Mouse (Mus musculus) midbrain, embryonic 16.5 days (tissue): Measurements from ENCODE around the gene Psip1. TPM values are rescaled to one million over a fixed set of nuclear protein-coding genes. Genes with fewer than 3 reads are reported as not detected.
"Not testable (repeated sequence)": the region's sequence is repeated elsewhere in the genome, so short reads cannot be mapped to it uniquely, and the experiment has no call there.

ENCODE experiments used
- ATAC-seq: fragments of 200-750 bp; cut with Nextera tagmentation; 2 replicates; pipeline ENCODE4 v1.8.0; 2017; ENCODE audit warnings: moderate TSS enrichment
- H3K27ac ChIP-seq: fragments of 300-500 bp; sonication (generic); 2 replicates; pipeline ENCODE4 v1.5.1; 2014; ENCODE audit warnings: mild to moderate bottlenecking, low read length, mixed read lengths
- H3K27me3 ChIP-seq: fragments of 300-500 bp; sonication (generic); 2 replicates; pipeline ENCODE4 v1.6.1; 2014; ENCODE audit warnings: low read depth, low read length, mixed read lengths; ENCODE audit not compliant: control insufficient read depth, insufficient read depth
- H3K36me3 ChIP-seq: fragments of 300-500 bp; sonication (generic); 2 replicates; pipeline ENCODE4 v1.6.1; 2014; ENCODE audit warnings: mild to moderate bottlenecking, low read length, moderate library complexity, mixed read lengths; ENCODE audit not compliant: control insufficient read depth, insufficient read depth
- H3K4me1 ChIP-seq: fragments of 300-500 bp; sonication (generic); 2 replicates; pipeline ENCODE4 v1.6.1; 2014; ENCODE audit warnings: mild to moderate bottlenecking, low read length, mixed read lengths; ENCODE audit not compliant: control insufficient read depth, insufficient read depth
- H3K4me2 ChIP-seq: fragments of 300-500 bp; sonication (generic); 2 replicates; pipeline ENCODE4 v1.6.1; 2014; ENCODE audit warnings: mild to moderate bottlenecking, low read length, mixed read lengths
- H3K4me3 ChIP-seq: fragments of 300-500 bp; sonication (generic); 2 replicates; pipeline ENCODE4 v1.5.1; 2014; ENCODE audit warnings: low read depth, mild to moderate bottlenecking, low read length, moderate library complexity, mixed read lengths
- H3K9ac ChIP-seq: fragments of 300-500 bp; sonication (generic); 2 replicates; pipeline ENCODE4 v1.6.1; 2014; ENCODE audit warnings: low read depth, low read length, mixed read lengths
- H3K9me3 ChIP-seq: fragments of 300-500 bp; sonication (generic); replicated peaks from 2 replicates; pipeline ENCODE4 v1.6.1; 2014; ENCODE audit warnings: mild to moderate bottlenecking, low read length, mixed read lengths; ENCODE audit not compliant: control insufficient read depth, poor library complexity, severe bottlenecking
- WGBS: fragments of 180-500 bp; shearing (Covaris S2); extraction: QIAGEN DNeasy Blood & Tissue Kit; methylation state at CpG from one replicate; pipeline ENCODE4 v1.1.7; 2014; 5-methylcytosine and 5-hydroxymethylcytosine counted together
- polyA plus RNA-seq: library from polyadenylated mRNA; unstranded; fragments of >200 nt; fragmentation: Nextera tagmentation; extraction: Ambion mirVana; gene quantifications from 2 replicates; pipeline ENCODE4 v1.2.1, GENCODE M21; 2015

Gene Psip1
- polyA plus RNA-seq, 1 experiment from 2014 or later: 284 TPM

DNA sequence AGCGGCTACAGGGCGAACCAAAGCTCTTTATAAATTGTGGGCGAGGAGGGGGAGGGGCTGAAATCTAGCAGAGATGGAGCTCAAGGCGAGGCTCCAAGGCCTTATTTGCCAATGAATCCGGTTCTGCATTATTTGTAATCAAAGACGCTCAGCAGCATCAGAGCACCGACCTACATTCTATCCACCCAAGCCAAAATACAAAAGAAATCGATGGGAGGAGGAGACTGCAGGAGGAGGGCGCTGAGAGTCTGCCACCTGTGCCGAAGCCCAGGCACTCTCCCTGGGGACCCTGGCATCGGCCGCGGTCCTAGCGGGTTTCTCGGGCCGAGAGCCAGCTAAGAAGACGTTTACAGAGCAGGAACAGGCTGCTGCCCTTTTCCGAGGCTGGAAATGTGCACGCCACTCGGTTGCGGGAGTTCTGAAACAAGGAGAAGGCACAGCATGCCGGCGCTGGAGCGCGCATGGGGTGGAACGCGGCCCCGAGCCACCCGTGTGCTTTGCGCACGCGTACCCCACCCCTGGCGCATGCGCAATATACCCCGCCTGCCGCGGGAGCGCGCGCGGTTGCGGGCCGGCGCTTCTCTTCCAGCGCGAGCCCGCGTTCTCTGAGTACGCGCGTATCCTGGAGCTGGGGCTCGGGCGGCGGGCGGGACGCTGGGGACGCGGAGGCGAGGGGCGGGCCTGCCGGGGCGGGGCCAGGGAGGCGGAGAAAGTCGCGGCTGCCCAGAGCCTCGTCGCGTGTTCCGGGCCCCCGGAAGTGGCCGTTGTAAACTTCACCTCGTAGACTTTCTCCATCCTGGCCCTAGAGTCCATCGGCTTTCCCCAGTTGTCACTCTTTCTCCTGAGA is 38.8 kb upstream of the Psip1 start, which contains the start of gene Ccdc171:
Gene Ccdc171, plus strand, starts transcription at position 703 of the 847 bp plus-strand sequence.
- Histone ChIP-seq H3K4me1 (peaks cover 18% of the 10 kb centered on the region), H3K27me3 (no peaks in the 10 kb centered on the region), H3K9me3 (no peaks in the 10 kb centered on the region), H3K4me3 (peak within 1 kb of the TSS; percentile 67), H3K9ac (peak within 1 kb of the TSS; percentile 95), H3K4me2 (peak within 1 kb of the TSS; percentile 71), H3K27ac (peak within 1 kb of the TSS; percentile 100), H3K36me3 (no peaks in the 10 kb centered on the region)
- ATAC-seq: peak; percentile 96
- under 1% methylated on average over 65 of the region's 73 CpGs for WGBS

DNA sequence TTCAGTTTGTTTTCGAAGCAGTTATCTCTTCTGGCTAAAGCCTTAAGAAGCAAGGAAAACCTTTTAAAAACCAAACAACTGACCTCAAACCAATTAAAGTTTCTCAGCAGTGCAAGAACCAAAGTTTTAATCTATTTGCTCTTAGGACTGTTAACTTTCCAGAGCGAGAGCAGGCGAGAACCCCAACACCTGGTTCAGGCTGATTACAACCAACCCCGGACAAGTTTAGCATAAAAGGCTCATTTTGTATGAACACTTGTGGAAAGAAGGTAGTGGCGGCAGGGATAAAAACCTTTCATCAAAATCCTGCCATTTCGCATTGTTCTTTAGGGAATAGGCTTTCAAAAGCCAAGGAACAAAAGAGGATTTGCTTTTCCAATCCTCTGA is 38.2 kb upstream of the Psip1 start:
- peak; percentile 4; the same call in 1 of the 2 replicates for ATAC-seq
- WGBS: 2% methylated on average over 6 of the region's 6 CpGs
- peak overlapping the region; percentile 67 for H3K4me3 ChIP-seq
- no peaks in the 10 kb centered on the region for H3K27me3 ChIP-seq
- H3K9ac ChIP-seq: peak overlapping the region; percentile 95
- peaks cover 18% of the 10 kb centered on the region for H3K4me1 ChIP-seq
- peak overlapping the region; percentile 71 for H3K4me2 ChIP-seq
- H3K27ac ChIP-seq: peak overlapping the region; percentile 100
- no peaks in the 10 kb centered on the region for H3K9me3 ChIP-seq
- no peaks in the 10 kb centered on the region for H3K36me3 ChIP-seq

DNA sequence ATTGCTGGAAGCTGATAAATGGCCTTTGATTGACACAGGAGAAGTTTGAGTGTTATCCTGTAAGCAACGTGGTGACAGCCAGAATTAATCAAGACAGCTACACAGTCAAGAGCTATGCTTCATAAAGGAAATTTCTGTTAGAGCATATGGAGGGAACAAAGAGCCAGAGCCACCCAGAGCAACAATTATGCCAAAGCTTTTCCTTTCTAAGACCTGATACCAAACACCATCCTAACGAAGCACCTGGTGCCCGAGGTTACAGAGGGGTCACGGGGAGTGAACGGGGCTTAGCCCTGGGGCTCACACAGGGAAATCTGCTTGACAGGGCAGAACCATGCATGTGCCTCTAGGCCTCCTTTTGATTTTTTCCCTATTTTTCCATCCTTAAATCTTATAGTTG is 35.8 kb upstream of the Psip1 start:
- H3K9me3 ChIP-seq: no peaks in the 10 kb centered on the region
- H3K4me3 ChIP-seq: no peak overlapping the region
- H3K36me3 ChIP-seq: no peaks in the 10 kb centered on the region
- no peak overlapping the region for H3K4me2 ChIP-seq
- H3K27ac ChIP-seq: no peak overlapping the region
- H3K27me3 ChIP-seq: no peaks in the 10 kb centered on the region
- WGBS: 31% methylated on average over 5 of the region's 5 CpGs
- ATAC-seq: no peak
- no peak overlapping the region for H3K9ac ChIP-seq
- H3K4me1 ChIP-seq: peaks cover 18% of the 10 kb centered on the region

GRCm38 (mm10) chr4:83520308-83520707 is 34.0 kb upstream of the Psip1 start:
- no peak overlapping the region for H3K4me2 ChIP-seq
- peaks cover 12% of the 10 kb centered on the region for H3K4me1 ChIP-seq
- WGBS: 82% methylated on average over 4 of the region's 4 CpGs
- H3K9me3 ChIP-seq: no peaks in the 10 kb centered on the region
- ATAC-seq: no peak
- H3K4me3 ChIP-seq: no peak overlapping the region
- no peak overlapping the region for H3K9ac ChIP-seq
- no peaks in the 10 kb centered on the region for H3K36me3 ChIP-seq
- H3K27ac ChIP-seq: no peak overlapping the region
- H3K27me3 ChIP-seq: no peaks in the 10 kb centered on the region

DNA sequence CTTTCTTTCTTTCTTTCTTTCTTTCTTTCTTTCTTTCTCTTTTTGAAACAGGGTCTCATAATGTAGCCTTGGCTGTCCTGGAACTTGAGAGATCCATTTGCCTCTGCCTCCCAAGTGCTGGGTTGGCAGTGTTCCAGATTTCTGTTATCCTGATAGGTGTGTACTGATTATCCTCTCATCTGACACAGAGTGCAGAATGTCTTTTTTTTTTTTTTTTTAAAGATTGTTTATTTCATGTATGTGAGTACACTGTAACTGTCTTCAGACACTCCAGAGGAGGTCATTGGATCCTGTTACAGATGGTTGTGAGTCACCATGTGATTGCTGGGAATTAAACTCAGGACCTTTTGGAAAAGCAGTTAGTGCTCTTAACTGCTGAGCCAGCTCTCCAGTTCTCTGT is 33.5 kb upstream of the Psip1 start:
- ATAC-seq: no peak
- Histone ChIP-seq H3K27ac (no peak overlapping the region), H3K9ac (no peak overlapping the region), H3K4me3 (no peak overlapping the region), H3K4me2 (no peak overlapping the region), H3K27me3 (no peaks in the 10 kb centered on the region), H3K36me3 (no peaks in the 10 kb centered on the region), H3K4me1 (peaks cover 12% of the 10 kb centered on the region), H3K9me3 (no peaks in the 10 kb centered on the region)

- no peaks in the 10 kb centered on the region for H3K9me3 ChIP-seq
- 73% methylated on average over 2 of the region's 2 CpGs for WGBS
- no peak overlapping the region for H3K4me3 ChIP-seq
- no peak overlapping the region for H3K27ac ChIP-seq
- no peak overlapping the region for H3K9ac ChIP-seq
- no peak for ATAC-seq
- no peaks in the 10 kb centered on the region for H3K27me3 ChIP-seq
- no peaks in the 10 kb centered on the region for H3K36me3 ChIP-seq
- peaks cover 8% of the 10 kb centered on the region for H3K4me1 ChIP-seq
- H3K4me2 ChIP-seq: no peak overlapping the region
These were observed 32.9 kb upstream of the Psip1 start for GRCm38 (mm10) chr4:83519148-83519547.

- ATAC-seq, H3K4me2 ChIP-seq, H3K4me3 ChIP-seq, H3K27me3 ChIP-seq, H3K9me3 ChIP-seq, H3K9ac ChIP-seq, H3K36me3 ChIP-seq, H3K27ac ChIP-seq, H3K4me1 ChIP-seq: not testable (repeated sequence)
- WGBS: 92% methylated on average over 5 of the region's 6 CpGs
These were observed 29.9 kb upstream of the Psip1 start for GRCm38 (mm10) chr4:83516144-83516543.

- Histone ChIP-seq H3K4me1 (no peaks in the 10 kb centered on the region), H3K27me3 (no peaks in the 10 kb centered on the region)
These were observed 28.9 kb upstream of the Psip1 start for GRCm38 (mm10) chr4:83514976-83515669.

DNA sequence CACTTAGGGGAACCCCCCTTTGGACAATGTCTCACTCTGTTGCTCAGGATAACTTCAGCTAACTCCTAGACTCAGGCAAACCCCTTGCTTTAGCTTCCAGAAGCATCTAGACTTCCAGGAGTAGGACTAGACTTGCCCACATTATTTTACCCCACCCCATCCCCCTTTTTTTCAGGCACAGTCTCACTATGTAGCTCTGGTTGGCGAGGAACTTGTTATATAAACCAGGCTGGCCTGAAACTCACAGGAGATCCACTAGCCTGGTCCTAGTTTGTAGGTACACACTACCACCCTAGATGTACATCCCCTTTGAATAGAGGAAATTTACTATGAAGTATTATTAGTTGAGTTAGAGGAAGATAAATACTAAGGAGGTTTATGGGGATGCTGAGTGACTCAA is 27.9 kb upstream of the Psip1 start:
- WGBS: 84% methylated on average over 1 of the region's 1 CpGs
- Histone ChIP-seq H3K9ac (no peak overlapping the region), H3K4me1 (no peaks in the 10 kb centered on the region), H3K27me3 (no peaks in the 10 kb centered on the region), H3K27ac (no peak overlapping the region), H3K4me2 (no peak overlapping the region), H3K4me3 (no peak overlapping the region), H3K36me3 (no peaks in the 10 kb centered on the region), H3K9me3 (no peaks in the 10 kb centered on the region)
- ATAC-seq: no peak

More at GRCm38 (mm10) chr4:83514976-83515669, 28.9 kb upstream of the Psip1 start:
- peak; percentile 54; the same call in 1 of the 2 replicates for ATAC-seq
- Histone ChIP-seq H3K4me3 (no peak overlapping the region), H3K9ac (no peak overlapping the region), H3K36me3 (no peaks in the 10 kb centered on the region), H3K4me2 (no peak overlapping the region), H3K9me3 (no peaks in the 10 kb centered on the region), H3K27ac (no peak overlapping the region)
- 85% methylated on average over 10 of the region's 10 CpGs for WGBS
